Mouse (Mus musculus) MEL-GATA-1-ER (cell line): ENCODE results near the gene Mlkl.
A peak's percentile ranks its signal among the peaks of the same experiment; 100 is the strongest.

Source experiments
- DNase-seq: peaks from one replicate; pipeline ENCODE4 v3.0.0-alpha.2; 2012; ENCODE audit warnings: low read depth; ENCODE audit errors: extremely low read depth

Mlkl gene

DNA sequence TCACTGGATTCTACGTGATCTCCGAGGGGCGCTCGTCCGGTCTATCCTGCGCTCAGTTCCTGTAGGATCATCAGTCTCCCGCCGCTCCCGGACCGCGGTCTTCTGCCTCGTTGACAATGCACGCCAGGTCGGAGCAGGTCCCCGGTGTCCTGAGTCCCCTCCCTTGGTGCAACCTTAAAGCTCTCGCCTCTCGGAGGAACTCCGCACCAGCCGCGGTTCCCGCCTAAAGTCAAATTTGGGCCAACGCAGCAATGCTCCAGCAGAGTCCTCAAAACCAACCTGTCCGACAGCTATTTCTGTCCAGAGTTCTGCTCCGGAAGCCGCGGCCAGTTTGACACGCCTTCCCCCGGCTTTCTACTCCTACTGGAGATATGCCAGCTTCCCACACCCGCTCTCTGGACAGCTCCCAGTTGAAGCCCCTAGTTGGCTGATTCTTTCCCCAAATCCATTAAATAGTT is at the start of gene Mlkl:
Gene Mlkl, minus strand, starts transcription at position 288 of the 458 bp plus-strand sequence.
- peak; percentile 45 for DNase-seq

DNA sequence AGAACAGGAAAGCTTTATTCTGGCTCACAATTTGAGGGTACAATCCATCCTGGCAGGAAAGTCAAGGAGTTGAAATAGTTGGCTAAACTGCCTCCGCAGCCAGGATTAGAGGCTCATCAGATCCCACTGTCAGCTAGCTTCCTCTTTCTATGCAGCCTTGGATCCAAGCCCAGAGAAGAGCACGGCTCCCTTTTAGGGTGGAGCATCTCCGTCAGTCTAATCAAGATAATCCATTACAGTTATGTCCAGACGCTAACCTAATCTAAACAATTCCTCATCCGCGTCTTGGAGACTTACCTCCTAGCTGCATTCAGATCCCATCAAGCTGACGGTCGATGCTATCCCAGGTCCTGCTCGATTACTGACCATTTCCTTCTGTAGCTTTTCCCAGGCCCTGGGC is 47.9 kb upstream of the Mlkl start:
- DNase-seq: peak; percentile 77

DNA sequence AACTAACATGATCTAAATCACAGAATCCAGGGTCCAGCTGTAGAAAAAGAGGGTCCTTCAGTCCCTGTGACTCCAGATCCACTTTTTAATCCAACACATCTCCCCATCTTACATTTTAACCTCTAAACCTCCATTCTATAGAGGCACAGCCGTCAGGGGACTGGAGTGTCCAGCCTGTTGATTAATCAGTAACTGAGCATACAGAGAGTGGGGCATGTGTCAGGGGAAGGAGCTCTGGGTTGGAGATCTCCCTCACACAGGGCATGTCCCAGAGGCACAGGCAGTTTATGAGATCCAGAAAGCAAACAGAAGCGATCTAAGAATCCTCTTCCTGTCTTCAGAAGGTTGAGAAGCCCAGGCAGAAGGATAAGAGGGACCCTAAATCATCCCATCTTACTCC is 46.7 kb upstream of the Mlkl start:
- DNase-seq: no peak

DNA sequence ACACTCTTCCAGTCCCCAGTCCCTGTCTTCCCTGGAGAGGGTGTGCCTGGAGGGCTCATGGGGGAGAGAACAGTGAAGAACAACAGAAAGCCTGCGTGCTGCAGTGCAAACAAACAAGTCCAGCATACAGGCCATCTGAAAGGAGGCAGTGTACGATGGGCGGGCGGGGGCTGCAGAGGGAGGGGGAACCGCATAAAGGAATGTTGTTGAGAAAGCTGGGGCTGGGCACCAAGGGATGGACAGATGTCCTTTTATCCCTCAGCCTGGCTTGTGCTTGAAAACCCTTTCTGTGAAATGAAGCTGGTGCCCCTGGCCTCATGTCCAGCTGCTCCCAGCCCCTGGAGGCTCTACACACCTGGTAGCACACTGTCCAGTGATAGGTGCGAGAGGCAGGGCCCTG is 37.2 kb upstream of the Mlkl start:
- no peak for DNase-seq

DNA sequence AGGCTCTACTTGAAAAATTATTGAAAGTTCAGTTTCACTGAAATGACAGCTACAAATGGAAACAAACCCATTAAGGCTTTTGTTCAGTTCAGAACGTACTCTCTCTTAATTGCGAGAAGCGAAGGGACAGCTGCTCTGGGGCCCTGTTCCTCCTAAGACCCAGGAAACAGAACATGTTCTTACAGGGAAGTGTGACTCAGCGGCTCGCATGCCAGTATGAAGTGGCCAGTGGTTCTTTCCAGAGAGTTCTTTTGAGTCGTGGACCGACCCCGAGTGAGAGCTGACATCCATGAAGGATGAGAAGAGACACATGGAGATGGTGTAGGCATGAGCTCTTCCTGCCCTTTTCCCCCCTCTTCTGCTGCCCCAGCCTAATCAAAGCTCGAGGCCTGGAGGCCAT is 31.7 kb upstream of the Mlkl start:
- DNase-seq: no peak

DNA sequence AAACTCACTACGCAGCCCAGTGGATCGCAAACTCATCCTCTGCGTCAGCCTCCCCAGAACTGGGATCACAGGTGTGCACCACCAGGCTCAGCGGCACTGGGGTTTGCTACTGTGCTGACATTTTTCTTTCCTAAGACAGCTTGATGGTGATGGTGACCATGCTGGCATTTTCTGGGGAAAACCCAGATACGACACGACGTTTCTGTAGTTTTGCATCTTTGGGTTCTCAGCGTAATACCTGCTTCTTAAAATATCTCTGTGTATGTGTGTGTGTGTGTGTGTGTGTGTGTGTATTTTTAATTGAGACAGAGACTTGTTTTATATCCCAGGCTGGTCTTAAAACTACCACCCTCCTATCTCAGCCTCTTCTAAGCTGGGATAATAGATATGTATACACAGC is 29.4 kb upstream of the Mlkl start:
- DNase-seq: no peak

DNA sequence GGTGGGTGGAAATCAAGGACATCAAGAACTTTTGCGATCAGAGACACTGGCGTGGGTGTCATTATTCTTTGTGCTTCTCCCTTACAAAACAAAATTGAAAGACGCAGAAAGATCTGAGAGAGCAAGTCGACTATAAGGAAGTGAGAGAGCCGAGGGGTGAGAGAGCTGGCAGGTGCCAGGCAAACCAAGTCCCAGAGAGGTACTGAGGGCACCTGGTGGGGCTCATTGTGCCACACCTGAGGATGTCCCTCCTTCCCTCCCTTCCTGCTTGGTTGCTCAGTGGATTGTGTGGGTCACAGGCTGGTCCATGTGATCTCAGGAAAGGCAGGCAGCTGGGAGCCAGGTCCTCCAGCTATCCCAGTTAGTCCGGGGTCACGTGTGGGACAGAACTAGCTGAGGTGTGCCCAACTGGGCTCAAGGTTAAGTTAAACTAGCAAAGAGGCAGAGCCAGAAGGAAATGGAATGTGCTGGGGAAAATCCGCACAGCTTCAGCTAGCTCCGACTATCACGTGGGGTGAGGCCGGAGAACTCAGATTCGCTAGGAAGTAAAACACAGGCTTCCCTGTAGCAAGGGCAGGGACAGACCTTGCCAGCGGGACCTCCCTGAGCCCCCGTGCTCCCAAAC is 28.7 kb upstream of the Mlkl start:
- DNase-seq: no peak

DNA sequence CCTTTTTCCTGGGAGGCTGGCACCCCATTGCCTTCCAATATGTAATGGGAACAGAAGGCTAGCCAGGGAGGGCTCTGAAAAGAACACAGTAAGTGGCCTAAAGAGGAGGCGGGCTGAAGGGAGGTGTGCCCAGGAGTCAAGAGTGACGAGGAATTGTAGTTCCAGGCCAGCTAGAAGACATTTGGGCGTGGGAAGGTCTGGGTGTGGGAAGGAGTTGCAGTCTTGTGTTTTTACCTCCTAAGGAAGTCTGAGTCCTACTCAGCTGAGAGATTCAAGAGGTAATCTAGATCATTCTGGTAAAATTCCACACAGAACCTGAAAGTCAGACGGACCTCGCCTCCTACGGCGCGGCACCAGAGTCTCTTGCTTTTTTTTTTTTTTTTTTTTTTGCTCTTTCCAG is 25.5 kb upstream of the Mlkl start:
- DNase-seq: no peak

DNA sequence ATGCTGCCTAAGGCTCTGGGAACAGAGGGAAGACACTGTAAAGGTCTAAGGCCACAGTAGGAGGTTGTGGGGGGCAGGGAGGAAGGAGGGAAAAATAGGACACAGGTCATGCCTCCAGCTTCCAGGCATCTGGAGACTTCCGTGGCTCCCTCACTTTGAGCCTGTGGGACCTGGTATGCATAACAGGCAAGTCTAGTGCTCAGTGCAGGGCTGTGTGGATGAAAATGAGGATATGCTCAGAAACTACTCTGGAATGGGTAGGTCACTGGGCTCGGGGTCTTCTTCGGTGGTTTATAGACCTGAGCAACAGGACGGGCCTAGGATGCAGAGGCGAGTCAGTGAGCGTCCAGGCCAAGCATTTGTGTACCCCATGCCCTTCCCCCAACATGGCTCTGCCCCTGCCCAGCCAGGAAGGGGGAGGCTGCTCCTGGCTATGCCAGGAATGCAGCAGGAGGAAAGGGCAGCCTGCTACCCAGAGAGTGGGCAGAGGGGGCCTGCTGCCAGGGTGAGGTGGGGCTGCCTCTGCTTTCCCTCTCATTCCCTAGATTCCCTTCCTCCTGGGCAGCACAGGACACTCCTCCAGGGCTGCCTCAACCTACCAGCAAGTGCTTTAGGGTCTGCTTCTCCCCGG is 22.7 kb upstream of the Mlkl start:
- DNase-seq: no peak

DNA sequence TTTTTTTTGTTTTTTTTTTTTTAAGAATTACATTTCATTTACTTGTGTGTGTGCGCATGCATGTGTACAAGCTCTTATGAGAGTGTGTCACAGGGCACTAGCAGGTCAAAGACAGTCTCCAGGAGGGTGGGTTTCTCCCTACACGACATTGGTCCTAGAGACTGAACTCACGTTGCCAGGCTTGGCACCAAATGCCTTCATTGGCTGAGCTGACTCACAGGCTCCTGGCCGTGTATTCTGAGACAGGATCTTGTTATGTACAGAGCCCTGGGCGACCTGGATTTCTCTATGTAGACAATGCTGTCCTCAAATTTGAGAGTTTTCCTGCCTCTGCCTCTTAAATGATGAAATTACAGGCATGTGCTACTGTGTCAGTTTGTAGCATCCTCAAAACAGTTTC is 22.0 kb upstream of the Mlkl start:
- DNase-seq: no peak

DNA sequence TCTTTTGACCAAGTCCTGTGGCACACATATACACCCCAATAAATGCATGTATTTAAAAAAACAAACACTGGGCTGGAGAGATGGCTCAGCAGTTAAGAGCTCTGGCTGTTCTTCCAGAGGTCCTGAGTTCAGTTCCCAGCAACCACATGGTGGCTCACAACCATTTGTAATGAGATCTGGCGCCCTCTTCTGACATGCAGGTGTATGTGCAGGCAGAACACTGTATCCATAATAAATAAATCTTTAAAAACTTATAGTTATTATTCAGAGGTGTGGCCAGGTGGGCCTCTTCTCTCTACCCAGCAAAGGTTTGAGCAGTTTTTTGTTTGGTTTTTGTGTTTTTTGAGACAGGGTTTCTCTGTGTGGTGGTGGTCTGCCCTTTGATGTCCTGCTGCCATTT is 20.9 kb upstream of the Mlkl start:
- no peak for DNase-seq

DNA sequence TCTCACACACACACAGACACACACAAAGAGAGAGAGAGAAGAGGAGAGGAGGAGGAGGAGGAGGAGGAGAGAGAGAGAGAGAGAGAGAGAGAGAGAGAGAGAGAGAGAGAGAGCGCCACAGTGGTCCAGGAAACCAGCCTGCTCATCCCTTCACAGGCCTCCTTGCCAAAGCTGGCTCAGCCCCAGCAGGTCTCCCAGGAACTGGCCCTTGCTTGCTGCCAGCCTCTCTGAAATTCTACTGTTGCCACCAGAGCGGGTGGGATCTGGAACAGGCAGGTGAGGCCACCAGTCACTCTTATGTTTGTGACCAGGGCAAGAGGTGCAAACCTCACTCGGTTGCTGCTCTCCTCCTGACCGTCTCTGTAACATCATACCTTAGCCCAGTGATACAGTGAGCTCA is 19.5 kb upstream of the Mlkl start:
- no peak for DNase-seq

DNA sequence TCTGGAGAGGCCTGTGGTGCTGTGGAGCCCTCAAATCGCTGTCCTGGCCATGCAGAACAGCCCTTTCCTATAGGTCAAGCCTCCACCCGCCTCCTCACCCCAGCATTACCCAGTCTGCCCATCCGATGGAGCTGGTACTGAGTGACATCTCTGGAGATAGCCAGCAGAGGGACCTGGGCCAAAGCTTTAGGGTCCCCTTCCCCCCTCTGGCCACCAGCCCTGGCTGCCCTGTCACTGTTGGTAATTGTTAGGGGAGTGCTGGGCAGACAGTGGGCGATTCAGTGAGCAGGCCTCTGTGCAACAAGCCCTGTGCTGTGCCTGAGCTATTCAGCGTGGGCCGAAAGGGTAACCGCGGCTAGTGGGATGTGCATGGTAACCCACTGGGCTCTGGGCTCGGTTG is 15.5 kb upstream of the Mlkl start:
- DNase-seq: no peak

DNA sequence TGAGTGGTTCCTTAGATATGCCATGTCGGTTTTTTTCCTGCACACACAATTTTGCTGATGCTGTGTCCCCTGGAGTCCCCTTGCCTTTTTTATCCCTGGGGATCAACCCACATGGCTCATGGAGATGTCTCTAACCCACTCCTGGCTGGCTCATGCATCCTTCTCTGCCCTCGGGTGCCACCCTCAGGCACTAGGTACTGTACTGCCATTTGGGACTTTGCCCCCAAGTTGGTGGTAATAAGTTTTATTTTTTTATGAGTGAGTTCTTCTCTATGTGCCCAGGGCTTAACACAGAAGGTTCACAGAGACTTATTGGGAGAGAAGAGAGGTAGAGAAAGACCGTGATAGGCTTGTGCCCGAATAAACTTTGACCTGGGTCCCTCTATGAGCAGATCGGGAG is 14.3 kb upstream of the Mlkl start:
- no peak for DNase-seq

DNA sequence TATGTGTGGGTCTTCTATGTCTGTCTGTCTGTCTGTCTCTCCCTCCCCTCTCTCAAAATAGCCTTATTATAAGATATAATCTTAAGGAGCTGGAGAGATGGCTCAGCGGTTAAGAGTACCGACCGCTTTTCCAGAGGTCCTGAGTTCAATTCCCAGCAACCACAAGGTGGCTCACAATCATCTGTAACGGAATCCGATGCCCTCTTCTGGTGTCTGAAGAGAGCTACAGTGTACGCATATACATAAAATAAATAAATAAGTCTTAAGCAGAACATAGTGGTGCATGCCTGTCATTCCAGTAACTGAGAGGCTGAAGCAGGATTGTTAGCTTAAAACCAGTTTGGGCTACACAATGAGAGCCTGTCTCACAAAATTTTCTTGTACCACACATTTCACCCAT is 12.6 kb upstream of the Mlkl start:
- DNase-seq: no peak

DNA sequence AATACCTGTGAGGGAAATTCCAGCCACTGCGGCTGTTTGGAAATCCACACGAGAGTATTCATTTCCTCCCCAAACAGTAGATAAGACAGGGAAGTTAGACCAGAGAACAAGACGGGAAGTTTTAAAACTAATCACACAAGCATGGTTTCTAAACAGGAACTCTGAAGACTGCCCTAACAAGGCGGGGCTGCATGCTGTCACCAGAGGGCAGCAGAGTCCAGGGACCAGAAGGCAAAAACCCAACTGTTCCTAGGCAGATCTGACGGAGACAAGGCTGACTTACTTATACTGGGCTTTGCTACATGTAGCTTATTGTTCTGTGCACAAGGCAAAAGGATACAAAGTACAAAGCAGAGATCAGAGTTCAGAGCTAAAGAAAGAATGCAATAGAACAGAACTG is 5.2 kb upstream of the Mlkl start:
- DNase-seq: peak; percentile 64

DNA sequence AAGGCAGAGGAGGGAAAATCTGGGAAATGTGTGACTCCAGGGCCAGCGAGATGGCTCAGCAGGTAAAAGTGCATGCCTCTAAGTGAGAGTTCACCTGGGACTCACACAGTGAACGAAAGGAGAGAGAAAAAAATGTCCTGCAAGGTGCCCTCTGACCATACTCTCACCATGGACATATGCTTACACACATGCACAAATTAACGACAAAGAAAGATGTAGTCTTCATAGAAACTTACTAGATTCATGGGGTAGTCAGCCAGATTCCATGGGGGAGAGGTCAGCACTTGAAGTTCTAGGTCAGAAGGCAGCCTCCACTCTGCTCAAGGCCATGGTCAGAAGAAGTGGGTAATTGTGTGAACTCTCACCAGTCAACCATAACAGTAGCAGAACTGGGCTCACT is 2.2 kb upstream of the Mlkl start:
- no peak for DNase-seq

DNA sequence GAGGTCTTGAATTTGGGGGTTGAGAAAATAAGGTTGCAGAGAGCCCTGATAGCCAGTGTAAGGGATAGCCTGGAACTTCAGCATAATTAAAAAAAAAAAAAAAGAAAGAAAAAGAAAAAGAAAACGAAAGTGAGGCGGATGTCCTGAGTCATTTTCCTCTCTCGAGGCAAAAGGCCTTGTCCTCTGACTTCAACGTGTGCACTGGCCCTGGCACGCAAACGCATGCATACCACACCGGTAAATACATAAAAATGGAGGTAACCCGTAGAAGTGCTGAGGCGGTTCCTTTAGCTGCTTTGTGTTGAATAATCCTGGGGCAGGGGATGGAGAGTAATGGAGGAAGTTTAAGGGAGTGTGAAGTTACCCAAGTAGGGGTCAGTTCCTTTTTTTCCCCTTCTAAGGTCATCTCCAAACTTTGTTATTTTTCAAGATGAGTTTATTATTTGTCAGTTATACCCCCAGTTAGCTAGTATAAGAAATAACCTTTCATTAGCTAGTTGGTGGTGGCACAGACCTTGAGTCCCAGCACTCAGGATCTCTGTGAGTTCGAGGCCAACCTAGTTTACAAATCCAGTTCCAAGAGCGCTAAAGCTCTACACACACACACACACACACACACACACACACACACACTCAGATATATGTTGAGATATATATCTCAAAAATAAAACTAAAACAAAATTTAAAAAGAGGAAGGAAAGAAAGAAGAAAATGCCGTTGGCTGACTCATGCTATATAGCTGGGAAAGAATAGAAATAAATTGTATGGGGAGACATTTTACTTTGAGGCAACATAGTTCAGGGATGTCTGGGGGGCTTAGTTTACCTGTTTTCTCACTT is 612 bp upstream of the Mlkl start:
- DNase-seq: peak; percentile 44

DNA sequence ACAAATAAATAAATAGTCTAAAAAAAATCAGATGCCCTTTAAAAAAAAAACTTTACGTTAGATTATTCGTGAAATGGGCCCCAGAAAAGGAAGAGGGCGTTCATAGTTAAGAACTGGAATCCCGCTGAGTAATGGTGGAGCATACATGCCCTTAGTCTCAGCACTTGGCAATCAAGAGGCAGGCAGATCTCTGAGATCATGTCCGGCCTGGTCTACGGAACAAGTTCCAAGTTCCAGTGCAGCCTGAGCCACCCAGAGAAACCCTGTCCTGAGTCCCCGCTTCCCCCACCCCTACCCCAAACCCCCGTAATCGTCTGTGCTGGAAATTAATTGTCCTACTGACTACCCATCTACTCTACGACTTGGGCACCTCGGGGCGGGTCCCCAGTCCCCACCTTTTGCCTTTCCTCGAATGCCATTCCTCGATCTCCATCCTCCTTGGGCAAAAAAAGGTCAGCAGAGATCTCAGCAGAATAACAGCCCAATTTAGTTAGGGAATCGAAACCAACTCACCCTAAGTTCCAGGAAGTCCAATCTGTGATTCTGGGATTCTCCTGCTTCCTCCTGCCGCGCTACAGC is 577 bp downstream of the Mlkl start:
- DNase-seq: peak; percentile 44

DNA sequence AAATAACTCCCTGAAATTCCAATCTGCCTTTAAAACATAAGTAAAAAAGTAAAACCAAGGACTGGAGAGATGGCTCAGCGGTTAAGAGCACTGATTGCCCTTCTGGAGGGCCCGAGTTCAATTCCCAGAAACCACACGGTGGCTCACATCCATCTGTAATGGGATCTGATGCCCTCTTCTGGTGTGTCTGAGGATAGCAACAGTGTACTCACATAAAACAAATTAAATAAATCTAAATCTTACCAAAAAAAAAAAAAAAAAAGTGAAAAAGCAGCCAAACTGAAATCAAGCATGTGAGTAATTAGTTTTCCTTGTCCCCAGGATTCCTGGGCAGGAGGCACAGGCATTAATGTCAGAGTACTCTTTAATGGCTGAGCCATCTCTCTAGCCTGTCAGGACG is 1.3 kb downstream of the Mlkl start:
- DNase-seq: no peak

DNA sequence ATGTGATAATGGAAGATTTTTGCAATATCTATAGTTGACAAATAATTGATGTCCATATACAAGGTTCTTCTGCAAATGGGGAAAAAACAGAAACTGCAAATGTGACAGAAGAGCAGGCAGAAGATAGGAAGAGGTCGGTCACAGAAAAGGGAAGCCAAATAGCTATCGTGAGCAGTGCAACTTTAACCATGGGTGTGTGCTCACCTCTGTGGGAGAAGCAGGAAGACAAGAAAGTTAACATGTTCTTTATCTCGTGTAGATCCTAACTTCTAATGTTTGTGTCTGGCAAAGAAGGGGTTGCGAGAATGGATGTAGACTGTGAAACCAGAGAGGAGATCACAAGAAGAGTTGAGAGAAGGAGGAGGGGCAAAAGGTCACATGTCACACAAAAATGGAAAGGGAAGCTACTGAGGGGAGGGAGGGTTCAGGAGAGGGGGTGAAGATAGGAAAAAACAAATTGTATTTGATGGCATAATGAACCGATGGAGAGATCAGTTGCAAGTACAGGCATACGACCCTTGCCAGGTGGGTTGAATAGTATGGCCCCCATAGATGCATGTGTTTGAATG is 12.7 kb downstream of the Mlkl start:
- peak; percentile 82 for DNase-seq

DNA sequence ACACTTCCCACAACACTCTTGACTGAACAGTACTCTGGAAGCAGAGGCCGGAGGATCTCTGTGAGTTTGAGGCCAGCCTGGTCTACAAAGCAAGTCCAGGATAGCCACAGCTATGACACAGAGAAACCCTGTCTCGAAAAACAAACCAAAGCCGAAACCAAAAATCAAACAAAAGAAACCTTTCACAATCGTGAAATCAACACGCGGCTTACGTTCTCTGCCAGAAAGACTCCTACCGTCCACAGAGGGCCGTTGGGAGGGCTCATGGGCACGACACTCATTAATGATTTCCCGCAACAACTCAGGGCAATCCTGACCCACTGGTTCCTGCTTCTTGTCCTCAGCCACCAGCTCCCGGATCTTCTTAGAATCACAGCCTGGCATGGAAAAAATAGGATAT is 23.2 kb downstream of the Mlkl start:
- no peak for DNase-seq
